Mouse (Mus musculus): ENCODE measurements at regions not wholly inside any gene's neighbourhood (a gene's known extent, or its start where the extent isn't known, plus 50 kb on each side); places are given as distances from the start of the nearest gene placed in this dataset.

DNA sequence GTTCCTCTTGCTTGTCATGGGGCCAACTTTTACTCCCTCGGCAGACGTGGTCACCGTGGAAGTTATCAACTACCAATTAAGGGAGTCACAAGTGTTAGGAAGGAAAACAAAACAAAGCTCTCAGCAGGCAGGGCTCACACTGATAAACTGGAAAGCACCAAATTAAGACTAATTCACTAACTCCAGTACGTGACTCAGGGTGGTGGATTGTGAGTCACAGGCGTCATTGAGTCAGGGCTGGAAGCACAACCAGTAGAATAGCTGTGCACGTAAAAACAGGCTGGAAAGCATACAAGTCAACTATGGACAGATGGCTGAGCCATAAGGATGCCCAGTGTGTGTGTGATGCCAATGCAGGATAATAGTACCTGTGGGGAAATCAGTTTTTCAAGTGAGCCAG, 204.9 kb downstream of the Gja1 start:
- TF ChIP-seq CTCF (IDR thresholded peaks at IDR 0.05; ENCODE audit: low read depth) = no peak
- no peak for TF ChIP-seq EP300 (optimal IDR thresholded peaks at IDR 0.05)
